Mouse (Mus musculus) C2C12 (cell line): ENCODE measurements around the gene Sart3.

Experiments used
- CEBPB ChIP-seq: IDR thresholded peaks from one replicate; pipeline ENCODE4 v1.6.1; 2011; ENCODE audit warnings: low read depth, mild to moderate bottlenecking, control low read depth, moderate library complexity
- CTCF ChIP-seq: IDR thresholded peaks from one replicate; pipeline ENCODE4 v1.5.1; 2011; ENCODE audit not compliant: control insufficient read depth, insufficient read depth, insufficient read length
- FOSL1 ChIP-seq: IDR thresholded peaks from one replicate; pipeline ENCODE4 v1.8.0; 2011; ENCODE audit warnings: mild to moderate bottlenecking, low read length; ENCODE audit not compliant: poor library complexity, insufficient read depth, severe bottlenecking
- MAX ChIP-seq: IDR thresholded peaks from one replicate; pipeline ENCODE4 v1.6.1; 2011; ENCODE audit warnings: mild to moderate bottlenecking, control low read depth
- MYOD1 ChIP-seq: IDR thresholded peaks from one replicate; pipeline ENCODE4 v1.6.1; 2011; ENCODE audit warnings: low read depth; ENCODE audit not compliant: control insufficient read depth, insufficient read length
- USF1 ChIP-seq: IDR thresholded peaks from one replicate; pipeline ENCODE4 v1.6.1; 2011; ENCODE audit warnings: low read depth, mild to moderate bottlenecking, control low read depth, moderate library complexity

DNA sequence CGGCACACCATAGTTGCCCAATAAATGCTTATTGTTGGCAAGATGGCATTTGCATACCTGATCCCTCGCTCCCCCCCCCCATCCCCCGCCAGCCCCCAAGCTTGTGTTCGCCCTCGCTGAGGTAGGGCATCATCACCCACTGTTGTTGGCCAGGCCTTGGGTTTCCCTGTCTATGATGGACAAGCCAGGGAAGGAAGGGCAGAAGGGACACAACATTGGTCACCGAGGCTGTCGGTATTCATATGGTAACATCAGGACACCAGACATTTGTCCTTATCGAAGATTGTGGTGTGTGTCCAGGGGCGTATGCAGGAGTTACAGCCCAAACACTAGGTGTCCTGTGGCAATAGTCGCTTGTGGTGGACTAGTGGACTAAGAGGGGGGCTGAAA lies 36.2 kb downstream of the Sart3 start:
- TF ChIP-seq CTCF (no peak), MAX (no peak), USF1 (no peak), CEBPB (no peak), MYOD1 (no peak), FOSL1 (no peak)
